In genomic region chr15:27840579-27840978, GRCm38 (mm10) we compare ENCODE assay signal across 12 mouse cellular contexts.
DNase-seq lines count a peak whose midpoint lies in the region; ATAC-seq and TF ChIP-seq lines count a peak whose summit lies in the region.
"Had no signal": no experiment of that assay in that cellular context is flagged by ENCODE, and none has a peak within 500 bp of the region (broad histone marks: within the 10 kb centered on the region; RNA-seq: fewer than 3 reads in every experiment).

No protein-coding gene starts in this region.

- ATAC-seq in intestine, embryonic 15.5 days: peak; percentile 88
- ATAC-seq in megakaryocyte-erythroid progenitor cell, adult 5-6 weeks (replicated peaks; ENCODE audit: low FRiP score, low TSS enrichment, poor library complexity, severe bottlenecking): peak; percentile 94
- ATAC-seq in megakaryocyte, adult 5-6 weeks (ENCODE audit: poor library complexity, severe bottlenecking): no peak

- peaks cover 16% of the 10 kb centered on the region for H3K4me1 ChIP-seq in heart, embryonic 10.5 days
- H3K4me1 ChIP-seq in intestine, embryonic 15.5 days (replicated peaks): 0 out of 2 replicates have a peak, but pooled peaks cover 4% of the 10 kb centered on the region
- H3K4me1 ChIP-seq: limb, embryonic 12.5 days had no signal

- WGBS in heart, embryonic 10.5 days: 21% methylated on average over 8 of the region's 8 CpGs
- WGBS in intestine, embryonic 15.5 days: 51% methylated on average over 8 of the region's 8 CpGs

- H3K27ac ChIP-seq in layer of hippocampus, adult 2 months: 0 out of 2 replicates have a peak overlapping the region, but pooled peaks have one; percentile 36
- H3K27ac ChIP-seq in heart, embryonic 10.5 days: peak overlapping the region; percentile 87
- no peak overlapping the region for H3K27ac ChIP-seq in intestine, embryonic 15.5 days
- H3K27ac ChIP-seq: limb, embryonic 12.5 days; macrophage had no signal

- H3K9me3 ChIP-seq in heart, embryonic 10.5 days: no peaks in the 10 kb centered on the region
- H3K9me3 ChIP-seq in intestine, embryonic 15.5 days: no peaks in the 10 kb centered on the region
- H3K9me3 ChIP-seq: limb, embryonic 12.5 days had no signal

- H3K27me3 ChIP-seq in heart, embryonic 10.5 days (ENCODE audit: insufficient read depth, poor library complexity, severe bottlenecking): no peaks in the 10 kb centered on the region
- H3K27me3 ChIP-seq in intestine, embryonic 15.5 days (replicated peaks): no peaks in the 10 kb centered on the region
- H3K27me3 ChIP-seq: limb, embryonic 12.5 days had no signal

- H3K4me2 ChIP-seq in intestine, embryonic 15.5 days (replicated peaks): no peak overlapping the region
- H3K4me2 ChIP-seq: limb, embryonic 12.5 days had no signal

- peaks cover 78% of the 10 kb centered on the region for H3K36me3 ChIP-seq in heart, embryonic 10.5 days
- 0 out of 2 replicates have a peak, but pooled peaks cover 10% of the 10 kb centered on the region for H3K36me3 ChIP-seq in intestine, embryonic 15.5 days

- DNase-seq in layer of hippocampus, adult 2 months (ENCODE audit: low spot score in 2 of 2): no peak
- DNase-seq in layer of hippocampus, adult 9-11 months: no peak
- peak; percentile 91 for DNase-seq in heart, embryonic 10.5 days (ENCODE audit: low spot score)
- no peak for DNase-seq in neural tube, embryonic 10.5 days (ENCODE audit: extremely low spot score, low spot score)
- no peak for DNase-seq in right cerebral cortex, postnatal 4 days
- DNase-seq: embryo, embryonic 11 days; thymus, postnatal 25 days had no signal

- no peak overlapping the region for H3K9ac ChIP-seq in intestine, embryonic 15.5 days
- H3K9ac ChIP-seq: limb, embryonic 12.5 days had no signal

- no peak overlapping the region for H3K4me3 ChIP-seq in layer of hippocampus, adult 2 months
- peak overlapping the region; percentile 32 for H3K4me3 ChIP-seq in heart, embryonic 10.5 days
- H3K4me3 ChIP-seq in intestine, embryonic 15.5 days (replicated peaks): no peak overlapping the region
- H3K4me3 ChIP-seq: limb, embryonic 12.5 days had no signal

- TF ChIP-seq CTCF in layer of hippocampus, adult 2 months (conservative IDR thresholded peaks at IDR 0.05): no peak
